Mouse (Mus musculus) layer of hippocampus, postnatal 10 days (tissue): ENCODE results near the gene Ccr3. TPM values are rescaled to one million over a fixed set of nuclear protein-coding genes. Genes with fewer than 3 reads are reported as not detected.
"Not testable (repeated sequence)": the region's sequence is repeated elsewhere in the genome, so short reads cannot be mapped to it uniquely, and the experiment has no call there.

ENCODE experiments used
- DNase-seq, 2 experiments: peaks; one replicate each; pipeline ENCODE4 v3.0.0; 2021; ENCODE audit warnings: low spot score in 2 of 2
- total RNA-seq, 2 experiments: library from RNA; stranded (reverse); gene quantifications; 2 replicates each; pipeline ENCODE4 v1.2.3; 2021

The Ccr3 gene
- total RNA-seq, 2 experiments from 2014 or later: not detected

- no peak for DNase-seq
Observed at GRCm38 (mm10) chr9:124040932-124041331, 19.2 kb downstream of the Ccr3 start.

- DNase-seq: no peak
Observed at GRCm38 (mm10) chr9:124053532-124053931, 31.8 kb downstream of the Ccr3 start.

GRCm38 (mm10) chr9:124056158-124056709 lies 34.5 kb downstream of the Ccr3 start:
- no peak for DNase-seq

- no peak for DNase-seq
Observed at GRCm38 (mm10) chr9:124059660-124060352, 38.0 kb downstream of the Ccr3 start.

GRCm38 (mm10) chr9:124061474-124062432 lies 40.0 kb downstream of the Ccr3 start:
- DNase-seq: not testable (repeated sequence)

GRCm38 (mm10) chr9:124066572-124067103 lies 44.9 kb downstream of the Ccr3 start:
- DNase-seq: no peak

- no peak for DNase-seq
Observed at GRCm38 (mm10) chr9:124068098-124069058, 46.6 kb downstream of the Ccr3 start.

- DNase-seq: no peak
Observed at GRCm38 (mm10) chr9:124071506-124071905, 49.7 kb downstream of the Ccr3 start.

- DNase-seq: no peak
Observed at GRCm38 (mm10) chr9:124079803-124080202, 58.0 kb downstream of the Ccr3 start.

- DNase-seq: not testable (repeated sequence)
Observed at GRCm38 (mm10) chr9:124080471-124080870, 58.7 kb downstream of the Ccr3 start.

Other genes starting within 250 kb of the Ccr3 start
- gene Cxcr6, start 215.5 kb upstream of the Ccr3 start, total RNA-seq: not detected
- gene Fyco1, start 170.1 kb upstream of the Ccr3 start, total RNA-seq: 10 to 100 TPM; 18.6 to 25.1 TPM
- not detected for gene Xcr1, start 159.9 kb upstream of the Ccr3 start, total RNA-seq
- under 1 TPM; 0.65 to 0.85 TPM for gene Ccr1, start 53.3 kb upstream of the Ccr3 start, total RNA-seq
- not detected for gene Ccr1l1, start 43.6 kb upstream of the Ccr3 start, total RNA-seq
- under 1 TPM in 1 of 2 experiments, not detected in 1; 0.29 TPM for gene Ccr2, start 80.0 kb downstream of the Ccr3 start, total RNA-seq
- gene Ccr5, start 99.6 kb downstream of the Ccr3 start, total RNA-seq: 10 to 100 TPM in 1 of 2 experiments, 1 to 10 TPM in 1; 9.0 to 10.8 TPM